Mouse (Mus musculus) lung, adult 2 months (tissue): Measurements from ENCODE around the gene Usp3.

Experiments used
- CTCF ChIP-seq: fragments of 200-500 bp; IDR thresholded peaks from 2 replicates; pipeline ENCODE4 v1.5.1; 2011; ENCODE audit warnings: mild to moderate bottlenecking, low read length, control low read depth; ENCODE audit not compliant: insufficient read depth
- POLR2A ChIP-seq: fragments of 200-500 bp; IDR thresholded peaks from 2 replicates; pipeline ENCODE4 v1.6.1; 2011; ENCODE audit warnings: low read depth, mild to moderate bottlenecking, control low read depth, low read length, borderline replicate concordance; ENCODE audit errors: extremely low read depth

- no peak for TF ChIP-seq POLR2A
- no peak for TF ChIP-seq CTCF
Measured at GRCm38 (mm10) chr9:66620055-66620454, 27.1 kb upstream of the Usp3 start.
